Mouse (Mus musculus): ENCODE results near the gene Pdlim4. TPM values are rescaled to one million over a fixed set of nuclear protein-coding genes. Genes with fewer than 3 reads are reported as not detected.

The Pdlim4 gene
- polyA plus RNA-seq (2012; rRNA removed), result 427 and 463 TPM in 2 replicates

GRCm38 (mm10) chr11:54068520-54069371, at the start of gene Pdlim4:
Pdlim4 (minus strand) TSS chr11:54069014.

GRCm38 (mm10) chr11:54100045-54100691, 31.4 kb upstream of the Pdlim4 start, which contains the start of gene P4ha2:
P4ha2 (plus strand) TSS chr11:54100095.

GRCm38 (mm10) chr11:54028044-54028951, 40.5 kb downstream of the Pdlim4 start, which contains the start of gene Slc22a4:
Slc22a4 (minus strand) TSS chr11:54028090.

Other genes starting within 250 kb of the Pdlim4 start
- 6.2 and 10.2 TPM in 2 replicates for gene Gm12216, start 209.8 kb downstream of the Pdlim4 start, polyA plus RNA-seq (2012; rRNA removed)
- gene Slc22a5, start 177.4 kb downstream of the Pdlim4 start, polyA plus RNA-seq (2012; rRNA removed), result 29.3 and 30.2 TPM in 2 replicates
- gene Slc22a21, start 88.7 kb downstream of the Pdlim4 start, polyA plus RNA-seq (2012; rRNA removed), result 5.5 and 5.9 TPM in 2 replicates
- gene Slc22a4, start 40.9 kb downstream of the Pdlim4 start, polyA plus RNA-seq (2012; rRNA removed), result 2.7 and 3.2 TPM in 2 replicates
- gene P4ha2, start 31.1 kb upstream of the Pdlim4 start, polyA plus RNA-seq (2012; rRNA removed), result 22.2 and 23.2 TPM in 2 replicates
- not detected in 2 replicates for gene Csf2, start 180.7 kb upstream of the Pdlim4 start, polyA plus RNA-seq (2012; rRNA removed)
- gene Il3, start 198.3 kb upstream of the Pdlim4 start, polyA plus RNA-seq (2012; rRNA removed), result not detected in 2 replicates
- gene Acsl6, start 234.8 kb upstream of the Pdlim4 start, polyA plus RNA-seq (2012; rRNA removed), result 0.67 and 1.7 TPM in 2 replicates